In the genomic region with DNA sequence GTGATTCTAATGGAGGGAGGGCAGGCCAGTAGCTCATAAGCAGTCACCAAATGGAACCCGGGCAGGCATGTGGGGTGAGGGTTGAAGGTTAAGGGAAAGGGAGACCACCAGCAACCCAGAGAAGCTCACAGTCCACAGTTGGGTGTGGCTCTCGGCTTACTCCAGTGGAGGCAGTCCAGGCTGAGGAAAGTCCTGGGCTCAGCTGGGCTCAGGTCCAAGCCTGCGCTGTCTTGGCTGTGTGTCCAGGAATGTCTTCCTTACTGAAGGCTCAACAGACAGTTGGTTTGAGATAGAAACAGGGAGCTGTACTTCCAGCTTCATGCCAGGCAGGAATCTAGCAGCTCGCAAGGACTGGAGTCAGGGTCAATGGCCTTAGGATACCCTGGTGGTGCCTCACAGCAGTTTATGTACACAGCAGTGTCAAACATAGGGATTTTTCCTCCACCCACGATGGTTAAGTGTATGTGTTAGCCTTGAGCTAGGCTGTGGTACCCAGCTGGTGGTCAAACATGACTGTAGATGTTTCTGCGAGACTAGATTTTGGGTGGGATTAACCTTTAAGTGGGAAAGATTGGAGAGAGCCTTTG, we compare ENCODE assay signal across 8 mouse cellular contexts.
A peak's percentile ranks its signal among the peaks of the same experiment; 100 is the strongest.
DNase-seq lines count a peak whose midpoint lies in the region; ATAC-seq and TF ChIP-seq lines count a peak whose summit lies in the region.

No protein-coding gene starts in this region.

- H3K4me3 ChIP-seq in heart, adult 2 months = no peak overlapping the region
- H3K4me3 ChIP-seq in gastrocnemius, adult 2 months = no peak overlapping the region
- no peak overlapping the region for H3K4me3 ChIP-seq in intestine, embryonic 16.5 days (ENCODE audit: low read length)

- H3K4me2 ChIP-seq in intestine, embryonic 16.5 days (ENCODE audit: low read depth, low read length) = no peak overlapping the region

- H3K36me3 ChIP-seq in heart, adult 2 months (ENCODE audit: control insufficient read depth, insufficient read depth, low read length) = no peaks in the 10 kb centered on the region
- H3K36me3 ChIP-seq in intestine, embryonic 16.5 days (ENCODE audit: control insufficient read depth, insufficient read depth, low read length) = no peaks in the 10 kb centered on the region

- intact Hi-C loops in heart, adult 2 months (cut with DNase I) = no loop called here
- intact Hi-C loops in gastrocnemius, adult 2 months (cut with DNase I) = no loop called here
- intact Hi-C loops in left cerebral cortex, postnatal 14 days (cut with DNase I) = no loop called here

- ATAC-seq in intestine, embryonic 16.5 days = peak; percentile 83

- H3K79me2 ChIP-seq in heart, adult 2 months (replicated peaks; ENCODE audit: control insufficient read depth, insufficient read depth, low read length) = no peaks in the 10 kb centered on the region

- TF ChIP-seq CTCF in heart, adult 2 months (IDR thresholded peaks at IDR 0.05) = no peak
- no peak for TF ChIP-seq CTCF in gastrocnemius, adult 2 months (IDR thresholded peaks at IDR 0.05)

- DNase-seq in heart, adult 2 months = peak; percentile 40 to 55
- DNase-seq in heart, adult 8-10 months (ENCODE audit: low spot score) = no peak
- peak; percentile 74 for DNase-seq in gastrocnemius, adult 2 months
- DNase-seq in ovary, adult 18-20 months (ENCODE audit: low spot score) = peak; percentile 40
- no peak for DNase-seq in right cerebral cortex, adult 2 months (ENCODE audit: low spot score in 2 of 2)
- DNase-seq in left cerebral cortex, postnatal 14 days (ENCODE audit: low spot score in 2 of 2) = no peak
- no peak for DNase-seq in cerebellum, adult 9-11 months

- H3K9ac ChIP-seq in heart, adult 2 months (ENCODE audit: low read depth, low read length) = no peak overlapping the region
- no peak overlapping the region for H3K9ac ChIP-seq in intestine, embryonic 16.5 days (ENCODE audit: low read depth, low read length)

- no peak for TF ChIP-seq POLR2A in heart, adult 2 months (IDR thresholded peaks at IDR 0.05; ENCODE audit: insufficient read depth, low read depth, low read length)

- no peaks in the 10 kb centered on the region for H3K9me3 ChIP-seq in intestine, embryonic 16.5 days (ENCODE audit: control insufficient read depth, low read length)

- H3K27me3 ChIP-seq in heart, adult 2 months (ENCODE audit: control insufficient read depth, insufficient read depth, low read length) = no peaks in the 10 kb centered on the region
- no peaks in the 10 kb centered on the region for H3K27me3 ChIP-seq in intestine, embryonic 16.5 days (replicated peaks; ENCODE audit: control insufficient read depth, insufficient read depth, low read length)

- H3K4me1 ChIP-seq in heart, adult 2 months (ENCODE audit: control insufficient read depth, insufficient read depth, low read length) = no peaks in the 10 kb centered on the region; the same call in 1 of the 2 replicates
- peaks cover 6% of the 10 kb centered on the region; the same call in 1 of the 2 replicates for H3K4me1 ChIP-seq in intestine, embryonic 16.5 days (ENCODE audit: control insufficient read depth, insufficient read depth, low read length)

- 43% methylated on average over 6 of the region's 6 CpGs for WGBS in heart, adult 2 months
- WGBS in intestine, embryonic 16.5 days = 52% methylated on average over 6 of the region's 6 CpGs

- no peak overlapping the region for H3K27ac ChIP-seq in heart, adult 2 months
- H3K27ac ChIP-seq in gastrocnemius, adult 2 months = no peak overlapping the region
- H3K27ac ChIP-seq in intestine, embryonic 16.5 days (ENCODE audit: low read length) = no peak overlapping the region

- no peak for TF ChIP-seq EP300 in heart, adult 2 months (IDR thresholded peaks at IDR 0.05; ENCODE audit: insufficient read depth, low read depth, low read length)

Comparison
In these comparisons a context has a peak if more than half of its experiments do, and no peak if none do; other contexts are left out.
1. DNase-seq: peak in heart, adult 2 months (2 of 2), gastrocnemius, adult 2 months (single experiment) and ovary, adult 18-20 months (single experiment); none in heart, adult 8-10 months (single experiment), right cerebral cortex, adult 2 months (0 of 2), left cerebral cortex, postnatal 14 days (0 of 2) and cerebellum, adult 9-11 months (single experiment).